Mouse (Mus musculus) midbrain, embryonic 14.5 days (tissue): Measurements from ENCODE around the gene Rpl7a. TPM values are rescaled to one million over a fixed set of nuclear protein-coding genes. Genes with fewer than 3 reads are reported as not detected.

ENCODE experiments used
- ATAC-seq: fragments of 200-750 bp; cut with Nextera tagmentation; 2 replicates; pipeline ENCODE4 v1.8.0; 2017; ENCODE audit warnings: moderate number of reproducible peaks, moderate library complexity; ENCODE audit not compliant: low FRiP score, low TSS enrichment
- DNase-seq: peaks from one replicate; pipeline ENCODE4 v3.0.0-alpha.2; 2015
- H3K27ac ChIP-seq: fragments of 300-500 bp; sonication (generic); replicated peaks from 2 replicates; pipeline ENCODE4 v1.5.1; 2014; ENCODE audit warnings: mild to moderate bottlenecking, low read depth, low read length, moderate library complexity
- H3K27me3 ChIP-seq: fragments of 300-500 bp; sonication (generic); 2 replicates; pipeline ENCODE4 v1.6.1; 2014; ENCODE audit warnings: low read length, control low read depth, mixed read lengths; ENCODE audit not compliant: control insufficient read depth, insufficient read depth
- H3K36me3 ChIP-seq: fragments of 300-500 bp; sonication (generic); 2 replicates; pipeline ENCODE4 v1.6.1; 2014; ENCODE audit warnings: low read length, control low read depth; ENCODE audit not compliant: control insufficient read depth, insufficient read depth
- H3K4me1 ChIP-seq: fragments of 300-500 bp; sonication (generic); 2 replicates; pipeline ENCODE4 v1.6.1; 2014; ENCODE audit warnings: mild to moderate bottlenecking, antibody characterized with exemption, low read length, control low read depth; ENCODE audit not compliant: control insufficient read depth, insufficient read depth
- H3K4me2 ChIP-seq: fragments of 300-500 bp; sonication (generic); 2 replicates; pipeline ENCODE4 v1.6.1; 2014; ENCODE audit warnings: mild to moderate bottlenecking, low read length, moderate library complexity
- H3K4me3 ChIP-seq: fragments of 300-500 bp; sonication (generic); replicated peaks from 2 replicates; pipeline ENCODE4 v1.5.1; 2014; ENCODE audit warnings: low read depth, low read length
- H3K9ac ChIP-seq: fragments of 300-500 bp; sonication (generic); replicated peaks from 2 replicates; pipeline ENCODE4 v1.6.1; 2014; ENCODE audit warnings: mild to moderate bottlenecking, low read length, moderate library complexity
- H3K9me3 ChIP-seq: fragments of 300-500 bp; sonication (generic); 2 replicates; pipeline ENCODE4 v1.6.1; 2016; ENCODE audit warnings: low read length, control low read depth, mixed read lengths; ENCODE audit not compliant: control insufficient read depth
- WGBS: fragments of 180-500 bp; shearing (Covaris S2); extraction: QIAGEN DNeasy Blood & Tissue Kit; methylation state at CpG from one replicate; pipeline ENCODE4 v1.1.7; 2014; 5-methylcytosine and 5-hydroxymethylcytosine counted together
- polyA plus RNA-seq: library from polyadenylated mRNA; unstranded; fragments of >200 nt; fragmentation: Nextera tagmentation; extraction: Ambion mirVana; gene quantifications from 2 replicates; pipeline ENCODE4 v1.2.1, GENCODE M21; 2014

Gene Rpl7a
- polyA plus RNA-seq, 1 experiment from 2014 or later = 522 TPM

- ATAC-seq (no peak), DNase-seq (no peak)
- 0 out of 2 replicates have a peak, but pooled peaks cover 2% of the 10 kb centered on the region for H3K36me3 ChIP-seq
- no peak overlapping the region for H3K4me3 ChIP-seq
- H3K9ac ChIP-seq = no peak overlapping the region
- no peak overlapping the region for H3K27ac ChIP-seq
- H3K4me1 ChIP-seq = no peaks in the 10 kb centered on the region
- H3K27me3 ChIP-seq = no peaks in the 10 kb centered on the region
- 41% methylated on average over 5 of the region's 5 CpGs for WGBS
- H3K9me3 ChIP-seq = no peaks in the 10 kb centered on the region
- H3K4me2 ChIP-seq = no peak overlapping the region
Observed at GRCm38 (mm10) chr2:26941539-26941938, 31.0 kb downstream of the Rpl7a start.

- no peaks in the 10 kb centered on the region for H3K4me1 ChIP-seq
- H3K9ac ChIP-seq = no peak overlapping the region
- H3K36me3 ChIP-seq = 0 out of 2 replicates have a peak, but pooled peaks cover 6% of the 10 kb centered on the region
- no peaks in the 10 kb centered on the region for H3K9me3 ChIP-seq
- no peaks in the 10 kb centered on the region for H3K27me3 ChIP-seq
- ATAC-seq (no peak), DNase-seq (no peak)
- 85% methylated on average over 3 of the region's 3 CpGs for WGBS
- no peak overlapping the region for H3K27ac ChIP-seq
- no peak overlapping the region for H3K4me2 ChIP-seq
- H3K4me3 ChIP-seq = no peak overlapping the region
Observed at GRCm38 (mm10) chr2:26943253-26943652, 32.7 kb downstream of the Rpl7a start.

GRCm38 (mm10) chr2:26950411-26950810 lies 39.8 kb downstream of the Rpl7a start:
- H3K4me2 ChIP-seq = no peak overlapping the region
- H3K4me1 ChIP-seq = no peaks in the 10 kb centered on the region
- no peak overlapping the region for H3K9ac ChIP-seq
- WGBS = 94% methylated on average over 2 of the region's 2 CpGs
- DNase-seq = no peak
- no peak for ATAC-seq
- no peak overlapping the region for H3K27ac ChIP-seq
- H3K36me3 ChIP-seq = peaks cover 58% of the 10 kb centered on the region
- H3K27me3 ChIP-seq = no peaks in the 10 kb centered on the region
- H3K4me3 ChIP-seq = no peak overlapping the region
- no peaks in the 10 kb centered on the region for H3K9me3 ChIP-seq

- Histone ChIP-seq H3K9me3 (no peaks in the 10 kb centered on the region), H3K4me3 (no peak overlapping the region), H3K27ac (no peak overlapping the region), H3K36me3 (peaks cover 66% of the 10 kb centered on the region), H3K4me1 (no peaks in the 10 kb centered on the region), H3K9ac (no peak overlapping the region), H3K4me2 (no peak overlapping the region), H3K27me3 (no peaks in the 10 kb centered on the region)
- 89% methylated on average over 8 of the region's 8 CpGs for WGBS
- DNase-seq (no peak), ATAC-seq (no peak)
Observed at GRCm38 (mm10) chr2:26951346-26951905, 40.9 kb downstream of the Rpl7a start.

GRCm38 (mm10) chr2:26952193-26952592 lies 41.6 kb downstream of the Rpl7a start:
- H3K36me3 ChIP-seq = peaks cover 65% of the 10 kb centered on the region

GRCm38 (mm10) chr2:26952866-26953265 lies 42.3 kb downstream of the Rpl7a start:
- WGBS = 91% methylated on average over 8 of the region's 8 CpGs
- DNase-seq (no peak), ATAC-seq (no peak)
- Histone ChIP-seq H3K4me2 (no peak overlapping the region), H3K36me3 (peaks cover 72% of the 10 kb centered on the region), H3K4me3 (no peak overlapping the region), H3K27ac (no peak overlapping the region), H3K4me1 (no peaks in the 10 kb centered on the region), H3K9me3 (no peaks in the 10 kb centered on the region), H3K9ac (no peak overlapping the region), H3K27me3 (no peaks in the 10 kb centered on the region)

More at GRCm38 (mm10) chr2:26952193-26952592, 41.6 kb downstream of the Rpl7a start:
- no peak for DNase-seq
- H3K4me3 ChIP-seq = no peak overlapping the region
- H3K9me3 ChIP-seq = no peaks in the 10 kb centered on the region
- no peak overlapping the region for H3K4me2 ChIP-seq
- no peak overlapping the region for H3K27ac ChIP-seq
- 97% methylated on average over 4 of the region's 4 CpGs for WGBS
- no peak for ATAC-seq
- no peaks in the 10 kb centered on the region for H3K27me3 ChIP-seq
- no peak overlapping the region for H3K9ac ChIP-seq
- no peaks in the 10 kb centered on the region for H3K4me1 ChIP-seq

GRCm38 (mm10) chr2:26954735-26955395 lies 44.3 kb downstream of the Rpl7a start:
- Histone ChIP-seq H3K9me3 (no peaks in the 10 kb centered on the region), H3K36me3 (peaks cover 78% of the 10 kb centered on the region), H3K4me3 (no peak overlapping the region), H3K4me2 (no peak overlapping the region), H3K27me3 (no peaks in the 10 kb centered on the region), H3K9ac (no peak overlapping the region), H3K27ac (no peak overlapping the region), H3K4me1 (no peaks in the 10 kb centered on the region)
- DNase-seq (no peak), ATAC-seq (no peak)
- WGBS = 94% methylated on average over 2 of the region's 2 CpGs

GRCm38 (mm10) chr2:26956811-26957487 lies 46.4 kb downstream of the Rpl7a start:
- Histone ChIP-seq H3K27me3 (no peaks in the 10 kb centered on the region), H3K9ac (no peak overlapping the region), H3K9me3 (no peaks in the 10 kb centered on the region), H3K4me1 (no peaks in the 10 kb centered on the region), H3K4me2 (no peak overlapping the region), H3K27ac (no peak overlapping the region), H3K4me3 (no peak overlapping the region), H3K36me3 (peaks cover 80% of the 10 kb centered on the region)
- ATAC-seq = no peak
- WGBS = 93% methylated on average over 12 of the region's 12 CpGs
- no peak for DNase-seq

- ATAC-seq (no peak), DNase-seq (no peak)
- H3K27me3 ChIP-seq = no peaks in the 10 kb centered on the region
- no peak overlapping the region for H3K4me2 ChIP-seq
- H3K4me3 ChIP-seq = no peak overlapping the region
- no peak overlapping the region for H3K9ac ChIP-seq
- H3K27ac ChIP-seq = no peak overlapping the region
- no peaks in the 10 kb centered on the region for H3K4me1 ChIP-seq
- WGBS = 95% methylated on average over 2 of the region's 2 CpGs
- no peaks in the 10 kb centered on the region for H3K9me3 ChIP-seq
- peaks cover 81% of the 10 kb centered on the region for H3K36me3 ChIP-seq
Observed at GRCm38 (mm10) chr2:26957488-26957859, 46.9 kb downstream of the Rpl7a start.
